Mouse (Mus musculus) hematopoietic stem cell, adult 5-6 weeks (primary cell): ENCODE measurements around the gene Ofcc1. TPM values are rescaled to one million over a fixed set of nuclear protein-coding genes. Genes with fewer than 3 reads are reported as not detected.

Experiments used
- ATAC-seq, 2 experiments: fragments of 125-278 bp in 1 of 2; replicated peaks in 1 of 2; 2 replicates each; pipeline ENCODE4 v1.8.0; 2016 to 2017; ENCODE audit warnings: inconsistent platforms in 2 of 2, mild to moderate bottlenecking in 2 of 2, moderate number of reproducible peaks in 2 of 2, low read depth in 1 of 2, moderate TSS enrichment in 1 of 2; ENCODE audit not compliant: low FRiP score in 2 of 2, poor library complexity in 2 of 2, severe bottlenecking in 2 of 2, insufficient read depth in 1 of 2, low TSS enrichment in 1 of 2
- total RNA-seq: library from RNA; stranded (forward); fragments of 172-1452, 232-1000 nt; gene quantifications from 2 replicates; pipeline ENCODE4 v1.2.3, GENCODE M21; 2017

Ofcc1 gene
- total RNA-seq, 1 experiment from 2014 or later: not detected

DNA sequence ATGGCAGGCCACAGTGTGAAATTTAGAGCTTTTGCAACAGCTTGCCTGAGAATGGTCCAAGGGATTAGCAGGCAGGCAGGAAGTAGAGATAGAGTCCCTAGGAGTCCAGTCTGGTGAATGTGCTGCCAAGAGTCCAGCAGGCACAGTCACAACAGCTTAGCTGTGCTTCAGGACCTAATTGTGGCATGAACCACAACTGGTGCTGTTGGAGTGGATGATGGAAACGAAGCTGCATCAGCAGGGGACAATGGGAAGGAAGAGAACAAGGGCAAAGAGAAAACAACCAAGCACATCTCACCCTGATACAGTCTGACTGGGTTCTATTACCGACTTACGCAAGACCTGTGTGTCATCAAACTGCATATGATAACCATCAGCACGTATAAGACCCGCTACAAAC is 300.0 kb downstream of the Ofcc1 start:
- no peak for ATAC-seq

DNA sequence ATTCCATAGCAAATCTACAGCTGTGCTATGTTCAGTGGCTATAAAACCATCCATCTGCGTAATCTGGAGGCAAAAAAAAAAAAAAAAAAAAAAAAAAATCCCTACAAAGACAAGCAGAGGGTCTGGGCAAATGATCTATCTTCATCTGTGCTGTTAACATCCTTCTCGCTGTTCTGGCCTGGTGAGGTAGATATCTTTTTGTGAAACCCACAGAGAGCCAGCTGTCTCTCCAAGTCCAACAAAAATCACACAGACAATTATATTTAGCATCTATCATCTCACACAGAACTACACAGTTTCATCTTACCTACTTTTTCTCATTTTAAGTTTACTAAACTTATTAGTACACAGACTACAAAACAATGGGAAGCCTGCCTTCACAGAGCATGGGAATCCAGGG is 323.4 kb downstream of the Ofcc1 start:
- no peak for ATAC-seq

DNA sequence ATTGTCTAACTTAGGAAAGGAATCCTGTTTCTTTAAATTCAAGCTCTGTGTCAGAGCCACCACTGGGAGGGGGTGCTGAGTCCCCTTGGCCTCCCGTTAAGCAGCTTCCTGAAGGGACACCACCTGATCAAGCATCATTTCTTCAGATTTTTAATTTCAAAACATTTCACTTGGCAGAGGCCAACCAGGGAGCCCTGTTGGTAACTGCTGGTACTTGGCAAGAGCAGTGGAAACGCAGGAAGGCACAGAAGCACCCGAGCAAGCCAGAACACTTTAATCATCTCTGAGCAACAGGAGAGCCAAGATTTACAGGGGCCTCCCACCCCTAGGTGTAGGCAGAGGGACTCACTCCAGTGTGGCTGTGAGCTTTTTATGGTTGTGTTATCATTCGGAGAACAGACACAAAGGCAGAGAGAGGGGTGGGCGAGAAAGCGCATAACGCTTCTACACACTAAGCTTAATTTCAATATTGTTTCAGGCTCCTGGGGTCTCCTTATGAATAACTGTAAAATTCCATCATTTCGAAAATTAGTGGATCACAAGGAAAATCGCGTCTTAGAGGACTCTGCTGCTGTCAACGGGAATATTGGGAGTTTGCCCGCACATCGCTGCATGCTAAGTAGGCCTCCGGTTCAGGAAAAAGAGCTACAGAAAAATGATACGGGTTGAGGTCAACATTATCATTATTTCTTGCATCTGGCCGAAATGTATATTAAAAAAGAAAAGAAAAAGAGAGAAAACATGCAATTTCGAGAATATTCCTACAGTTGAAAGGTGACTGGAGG is 324.1 kb downstream of the Ofcc1 start:
- ATAC-seq: no peak

- ATAC-seq: no peak
These were observed 331.8 kb downstream of the Ofcc1 start for GRCm38 (mm10) chr13:40029426-40029825.

DNA sequence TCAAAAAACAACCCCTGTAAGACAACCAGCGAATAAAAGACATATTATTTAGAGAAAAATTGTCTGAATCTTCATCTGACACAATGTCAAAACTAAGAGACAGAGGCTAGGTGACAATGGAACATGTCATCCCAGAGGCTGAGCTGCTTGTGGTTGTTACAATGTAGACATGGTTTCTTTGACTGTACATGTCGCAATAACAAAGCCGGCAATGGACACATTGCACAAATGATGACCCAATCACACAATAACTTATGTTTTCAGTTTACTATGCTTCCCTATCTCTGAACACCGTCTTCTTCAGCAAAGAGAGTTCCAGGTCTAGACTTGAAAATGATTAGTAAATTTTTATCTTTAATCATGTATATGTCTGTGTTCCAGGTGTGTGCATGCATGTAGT is 332.4 kb downstream of the Ofcc1 start:
- no peak for ATAC-seq

GRCm38 (mm10) chr13:40025816-40026215 is 335.4 kb downstream of the Ofcc1 start:
- ATAC-seq: no peak

DNA sequence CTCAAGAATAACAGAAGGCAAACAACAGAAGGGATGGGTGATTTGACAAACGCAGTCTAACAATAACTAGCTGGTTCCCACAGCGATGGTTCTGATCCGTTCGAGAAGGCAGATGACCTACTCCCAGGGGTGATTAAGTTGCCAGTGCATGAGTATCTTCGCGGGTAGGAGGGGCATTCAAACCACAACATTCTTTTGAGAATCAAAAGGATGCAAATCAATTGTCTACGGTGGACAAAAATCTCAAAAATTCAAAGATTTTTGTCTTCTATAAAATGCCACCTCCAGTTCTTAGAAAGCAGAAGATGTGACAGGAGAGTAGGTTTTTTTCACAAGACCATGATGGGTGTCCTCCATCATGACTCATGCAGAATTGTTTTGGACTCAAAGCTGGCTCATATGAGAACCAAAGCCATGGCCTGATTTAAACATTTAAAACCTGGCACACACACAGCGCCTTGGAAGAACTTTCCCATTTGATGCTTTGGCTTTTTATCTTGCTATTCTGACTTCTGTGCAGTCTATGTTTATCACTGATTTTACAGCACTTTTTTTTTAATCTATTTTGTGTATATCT is 338.0 kb downstream of the Ofcc1 start:
- ATAC-seq: no peak

DNA sequence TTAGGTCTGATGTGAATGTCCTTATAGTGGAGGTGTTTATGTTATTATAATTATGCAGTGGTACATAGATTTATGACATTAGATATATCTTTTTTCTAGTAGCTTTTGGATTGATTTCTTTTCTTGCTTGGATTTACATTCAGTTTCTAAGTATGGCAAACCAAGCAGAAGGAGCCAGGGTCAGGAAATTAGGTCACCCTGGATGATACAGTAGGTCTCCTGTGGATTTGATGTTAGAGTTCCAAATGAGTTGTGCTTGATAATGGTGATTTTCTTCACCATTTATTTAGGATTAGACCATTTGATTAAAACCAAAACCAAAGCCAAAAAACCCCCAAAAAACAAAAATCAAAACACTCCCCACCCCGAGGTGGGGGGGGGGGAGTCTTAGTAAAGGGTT is 338.6 kb downstream of the Ofcc1 start:
- ATAC-seq: no peak

- ATAC-seq: no peak
These were observed 361.0 kb downstream of the Ofcc1 start for GRCm38 (mm10) chr13:40000236-40000635.

- ATAC-seq: no peak
These were observed 363.3 kb downstream of the Ofcc1 start for GRCm38 (mm10) chr13:39997901-39998300.

GRCm38 (mm10) chr13:39979294-39980061 is 381.8 kb downstream of the Ofcc1 start:
- ATAC-seq: no peak

GRCm38 (mm10) chr13:39968349-39969016 is 392.8 kb downstream of the Ofcc1 start:
- no peak for ATAC-seq

- no peak for ATAC-seq
These were observed 404.0 kb downstream of the Ofcc1 start for GRCm38 (mm10) chr13:39957226-39957625.

DNA sequence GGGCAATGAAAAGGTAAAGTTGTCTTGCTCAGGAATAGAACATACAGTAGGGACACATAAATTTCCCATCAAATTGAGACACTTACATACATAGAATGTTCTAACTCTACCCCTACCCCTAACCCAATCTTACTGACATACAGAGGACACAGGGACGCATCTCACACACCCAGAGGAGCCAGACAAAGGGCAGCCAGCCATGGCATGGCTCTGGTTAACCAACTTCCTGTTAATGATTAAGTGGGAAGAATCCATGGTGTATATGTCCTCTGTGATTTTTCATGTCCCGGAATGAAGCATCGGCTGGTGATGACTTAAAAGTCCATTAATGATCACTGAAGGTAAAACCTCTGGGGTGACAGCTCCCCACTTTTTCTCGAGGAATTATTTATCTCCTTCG is 405.2 kb downstream of the Ofcc1 start:
- ATAC-seq: no peak
